Mouse (Mus musculus) CH12.LX (cell line): ENCODE measurements around the gene Card19. TPM values are rescaled to one million over a fixed set of nuclear protein-coding genes. Genes with fewer than 3 reads are reported as not detected.
A peak's percentile ranks its signal among the peaks of the same experiment; 100 is the strongest.

Source experiments
- DNase-seq: peaks from one replicate; pipeline ENCODE4 v3.0.0-alpha.2; 2013; ENCODE audit errors: extremely low read depth
- H3K27ac ChIP-seq: 2 replicates; pipeline ENCODE4 v1.5.1; 2012; ENCODE audit warnings: low read depth, mild to moderate bottlenecking, control low read depth, moderate library complexity; ENCODE audit not compliant: insufficient read depth
- H3K27me3 ChIP-seq: replicated peaks from 2 replicates; pipeline ENCODE3; 2012; ENCODE audit warnings: inconsistent platforms
- H3K36me3 ChIP-seq, 2 experiments: replicated peaks in 1 of 2; 2 replicates each; pipeline versions ENCODE3 to v1.6.1; 2012; ENCODE audit warnings: inconsistent platforms in 1 of 2, low read length in 1 of 2, mild to moderate bottlenecking in 1 of 2, mixed read lengths in 1 of 2, moderate library complexity in 1 of 2; ENCODE audit not compliant: control insufficient read depth in 1 of 2, insufficient read depth in 1 of 2
- H3K4me1 ChIP-seq, 2 experiments: 2 replicates each; pipeline ENCODE4 v1.6.1; 2012; ENCODE audit warnings: inconsistent platforms in 1 of 2, moderate library complexity in 1 of 2; ENCODE audit not compliant: insufficient read depth in 2 of 2, control insufficient read depth in 1 of 2
- H3K4me2 ChIP-seq: 2 replicates; pipeline ENCODE4 v1.6.1; 2012; ENCODE audit warnings: low read depth, mild to moderate bottlenecking, control low read depth; ENCODE audit not compliant: poor library complexity, insufficient read depth, severe bottlenecking
- H3K4me3 ChIP-seq, 3 experiments: fragments of 150-350 bp in 1 of 3; sonication (generic) in 1 of 3; replicated peaks in 1 of 3; 2 replicates each; pipeline versions ENCODE3 to v1.5.1; 2011 to 2012; ENCODE audit warnings: low read depth in 2 of 3, low read length in 2 of 3, mild to moderate bottlenecking in 2 of 3, moderate library complexity in 2 of 3, control low read depth in 1 of 3, improper control_type of control experiment in 1 of 3, inconsistent platforms in 1 of 3, mixed read lengths in 1 of 3; ENCODE audit not compliant: poor library complexity in 1 of 3
- H3K79me2 ChIP-seq: replicated peaks from 2 replicates; pipeline ENCODE4 v1.6.1; 2012; ENCODE audit warnings: mild to moderate bottlenecking, moderate library complexity; ENCODE audit not compliant: control insufficient read depth, poor library complexity, insufficient read depth, severe bottlenecking; ENCODE audit errors: extremely low read depth
- H3K9ac ChIP-seq: 2 replicates; pipeline ENCODE4 v1.6.1; 2012; ENCODE audit warnings: low read depth, mild to moderate bottlenecking, control low read depth, moderate library complexity; ENCODE audit not compliant: insufficient read depth
- H3K9me3 ChIP-seq: replicated peaks from 2 replicates; pipeline ENCODE3; 2012; ENCODE audit warnings: low read length, inconsistent platforms, mixed read lengths
- BHLHE40 ChIP-seq: IDR thresholded peaks from 2 replicates; pipeline ENCODE4 v1.6.1; 2011; ENCODE audit warnings: mild to moderate bottlenecking, low read depth, low read length, improper control_type of control experiment
- CHD1 ChIP-seq: IDR thresholded peaks from 2 replicates; pipeline ENCODE4 v1.6.1; 2012; ENCODE audit warnings: low read depth, low read length, improper control_type of control experiment, inconsistent platforms
- CTCF ChIP-seq, 2 experiments: IDR thresholded peaks in 1 of 2; conservative IDR thresholded peaks in 1 of 2; 2 replicates each; pipeline ENCODE4 v1.5.1; 2011 to 2012; ENCODE audit warnings: low read depth in 2 of 2, low read length in 2 of 2, improper control_type of control experiment in 1 of 2, inconsistent platforms in 1 of 2, mild to moderate bottlenecking in 1 of 2, moderate library complexity in 1 of 2
- E2F4 ChIP-seq: IDR thresholded peaks from 2 replicates; pipeline ENCODE4 v1.6.1; 2011; ENCODE audit warnings: low read depth, low read length, improper control_type of control experiment; ENCODE audit not compliant: insufficient replicate concordance
- ELF1 ChIP-seq: IDR thresholded peaks from 2 replicates; pipeline ENCODE4 v1.6.1; 2014; ENCODE audit warnings: low read depth, mild to moderate bottlenecking, inconsistent platforms, low read length, improper control_type of control experiment
- EP300 ChIP-seq: IDR thresholded peaks from 2 replicates; pipeline ENCODE4 v1.6.1; 2011; ENCODE audit warnings: low read length, improper control_type of control experiment
- ETS1 ChIP-seq: conservative IDR thresholded peaks from 2 replicates; pipeline ENCODE4 v1.6.1; 2012; ENCODE audit warnings: low read depth, mild to moderate bottlenecking, inconsistent platforms, low read length, improper control_type of control experiment, moderate library complexity
- HCFC1 ChIP-seq: IDR thresholded peaks from 2 replicates; pipeline ENCODE4 v1.6.1; 2012; ENCODE audit warnings: low read depth, mild to moderate bottlenecking, inconsistent platforms, low read length, improper control_type of control experiment
- IRF4 ChIP-seq: IDR thresholded peaks from 2 replicates; pipeline ENCODE4 v1.6.1; 2014; ENCODE audit warnings: low read depth, mild to moderate bottlenecking, inconsistent platforms, low read length, improper control_type of control experiment
- JUN ChIP-seq: IDR thresholded peaks from 2 replicates; pipeline ENCODE4 v1.6.1; 2011; ENCODE audit warnings: low read depth, mild to moderate bottlenecking, low read length, improper control_type of control experiment, moderate library complexity; ENCODE audit not compliant: insufficient read depth
- JUND ChIP-seq: conservative IDR thresholded peaks from 2 replicates; pipeline ENCODE4 v1.6.1; 2011; ENCODE audit warnings: low read depth, low read length, improper control_type of control experiment
- MAFK ChIP-seq: IDR thresholded peaks from 2 replicates; pipeline ENCODE4 v1.6.1; 2011; ENCODE audit warnings: low read length, improper control_type of control experiment; ENCODE audit not compliant: insufficient replicate concordance
- MAX ChIP-seq: IDR thresholded peaks from 2 replicates; pipeline ENCODE4 v1.6.1; 2011; ENCODE audit warnings: low read length, improper control_type of control experiment
- MAZ ChIP-seq: IDR thresholded peaks from 2 replicates; pipeline ENCODE4 v1.6.1; 2012; ENCODE audit warnings: low read depth, mild to moderate bottlenecking, inconsistent platforms, low read length, improper control_type of control experiment, moderate library complexity
- MEF2A ChIP-seq: IDR thresholded peaks from 2 replicates; pipeline ENCODE4 v1.6.1; 2014; ENCODE audit warnings: low read depth, mild to moderate bottlenecking, inconsistent platforms, low read length, improper control_type of control experiment, borderline replicate concordance
- MXI1 ChIP-seq: IDR thresholded peaks from 2 replicates; pipeline ENCODE4 v1.6.1; 2011; ENCODE audit warnings: mild to moderate bottlenecking, low read depth, low read length, improper control_type of control experiment
- MYC ChIP-seq: IDR thresholded peaks from 2 replicates; pipeline ENCODE4 v1.6.1; 2011; ENCODE audit warnings: low read depth, mild to moderate bottlenecking, improper control_type of control experiment, low read length
- NELFE ChIP-seq: IDR thresholded peaks from 2 replicates; pipeline ENCODE4 v1.6.1; 2011; ENCODE audit warnings: low read depth, low read length, improper control_type of control experiment
- NRF1 ChIP-seq: IDR thresholded peaks from 2 replicates; pipeline ENCODE4 v1.6.1; 2014; ENCODE audit warnings: low read depth, mild to moderate bottlenecking, inconsistent platforms, low read length, improper control_type of control experiment, moderate library complexity
- POLR2A ChIP-seq: IDR thresholded peaks from 2 replicates; pipeline ENCODE4 v1.6.1; 2011; ENCODE audit warnings: low read depth, mild to moderate bottlenecking, improper control_type of control experiment, low read length
- POLR2AphosphoS2 ChIP-seq: IDR thresholded peaks from 2 replicates; pipeline ENCODE4 v1.6.1; 2011; ENCODE audit warnings: low read depth, low read length, improper control_type of control experiment
- RCOR1 ChIP-seq: conservative IDR thresholded peaks from 2 replicates; pipeline ENCODE4 v1.6.1; 2012; ENCODE audit warnings: low read depth, mild to moderate bottlenecking, inconsistent platforms, low read length, improper control_type of control experiment
- SIN3A ChIP-seq: IDR thresholded peaks from 2 replicates; pipeline ENCODE4 v1.6.1; 2012; ENCODE audit warnings: low read length, improper control_type of control experiment, inconsistent platforms
- TBP ChIP-seq: conservative IDR thresholded peaks from 2 replicates; pipeline ENCODE4 v1.6.1; 2011; ENCODE audit warnings: low read depth, low read length, improper control_type of control experiment
- TCF12 ChIP-seq: IDR thresholded peaks from 2 replicates; pipeline ENCODE4 v1.6.1; 2014; ENCODE audit warnings: low read depth, mild to moderate bottlenecking, inconsistent platforms, low read length, improper control_type of control experiment
- UBTF ChIP-seq: IDR thresholded peaks from 2 replicates; pipeline ENCODE4 v1.6.1; 2012; ENCODE audit warnings: low read depth, mild to moderate bottlenecking, inconsistent platforms, low read length, improper control_type of control experiment, moderate library complexity
- ZC3H11A ChIP-seq: IDR thresholded peaks from 2 replicates; pipeline ENCODE4 v1.6.1; 2012; ENCODE audit warnings: low read depth, mild to moderate bottlenecking, inconsistent platforms, low read length, improper control_type of control experiment
- ZMIZ1 ChIP-seq: IDR thresholded peaks from 2 replicates; pipeline ENCODE4 v1.6.1; 2012; ENCODE audit warnings: low read depth, mild to moderate bottlenecking, inconsistent platforms, low read length, improper control_type of control experiment
- ZNF384 ChIP-seq: IDR thresholded peaks from 2 replicates; pipeline ENCODE4 v1.6.1; 2012; ENCODE audit warnings: low read depth, low read length, improper control_type of control experiment, inconsistent platforms
- dilution Hi-C: fragments of 300-500 bp; cut with MboI; formaldehyde crosslinking; loops from 2 replicates; pipeline ENCODE4 v1.14.3; 2020; ENCODE audit warnings: low sequenced_read_pairs; ENCODE audit not compliant: extremely low pct_unique_long_range_greater_than_20kb, extremely low pct_ligation_motif_present
- in situ Hi-C: fragments of 300-500 bp; cut with MboI; formaldehyde crosslinking; loops from 3 replicates; pipeline ENCODE4 v1.14.3; 2019; ENCODE audit warnings: low sequenced_read_pairs, low pct_ligation_motif_present, low pct_unique_long_range_greater_than_20kb, mixed read lengths
- polyA plus RNA-seq: library from polyadenylated mRNA; unstranded; fragments of >175 nt; gene quantifications from 2 replicates; pipeline ENCODE4 v1.2.1, GENCODE M21; 2012; ENCODE audit warnings: low read depth; ENCODE audit not compliant: insufficient read length
- total RNA-seq, 2 experiments: library from RNA; depleted of rRNA; stranded (reverse); fragments of 300-350 nt in 1 of 2; fragments of >200 nt in 1 of 2; gene quantifications; 2 replicates each; pipeline ENCODE4 v1.2.3; 2012 to 2014

Card19 gene
- total and polyA plus RNA-seq, 3 experiments, result 3.9 to 9.3 (median 5.2) TPM

DNA sequence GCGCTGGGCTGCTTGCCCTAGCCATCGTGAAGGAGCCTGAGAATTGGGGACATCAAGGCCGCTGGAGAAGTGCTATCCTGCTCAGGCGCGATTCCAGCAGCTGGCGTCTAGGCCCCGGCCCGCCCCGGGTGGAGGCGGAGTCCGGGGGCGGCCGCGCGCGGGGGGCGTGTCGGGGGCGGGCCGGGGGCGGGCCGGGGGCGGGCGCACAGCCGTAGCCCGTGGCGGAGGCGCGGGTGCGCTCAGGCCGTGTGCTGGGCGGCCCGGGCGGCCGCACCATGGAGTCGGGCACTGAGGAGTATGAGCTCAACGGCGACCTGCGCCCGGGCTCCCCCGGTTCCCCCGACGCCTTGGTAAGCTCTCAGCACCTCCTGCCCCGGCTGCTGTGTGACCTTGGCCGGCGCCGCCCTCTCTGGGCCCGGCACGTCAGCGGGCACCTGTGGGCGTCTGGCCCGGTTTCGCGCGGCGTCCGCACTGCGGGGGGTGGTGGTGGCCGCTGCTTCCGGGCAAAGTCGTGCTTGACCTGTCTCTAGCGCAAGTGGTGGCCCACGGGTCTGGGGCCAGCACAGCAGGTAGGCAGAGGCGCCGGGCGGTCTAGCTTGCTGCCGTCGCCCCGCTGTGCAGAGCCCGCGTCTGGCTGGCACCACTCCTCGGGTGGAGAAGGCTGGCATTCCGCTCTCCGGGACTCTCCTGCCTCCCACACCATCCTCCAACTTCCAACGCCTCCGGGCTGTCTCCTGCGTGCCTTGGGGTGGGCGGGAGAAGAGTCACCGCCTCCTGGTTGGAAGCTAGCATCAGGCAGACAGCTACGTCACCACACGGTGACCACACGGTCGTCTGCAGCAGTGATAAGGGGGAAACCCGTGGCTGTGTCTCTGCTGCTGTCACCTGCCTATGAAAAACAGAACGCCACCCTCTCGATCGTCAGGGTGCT, 28.3 kb downstream of the Card19 start, which contains the start of gene Ninj1:
Gene Ninj1 (plus strand): TSS at position 198 of the 931 bp plus-strand sequence.
- peak within 1 kb of the TSS; percentile 66 to 85 (median 70) for H3K4me3 ChIP-seq
- peaks cover 6% of the 10 kb centered on the region for H3K9me3 ChIP-seq
- dilution Hi-C loops, result no loop called here
- peak; percentile 92 for DNase-seq
- peak within 1 kb of the TSS; percentile 91 for H3K4me2 ChIP-seq
- H3K4me1 ChIP-seq, result peaks cover 28 to 54% of the 10 kb centered on the region in 2 experiments
- H3K27ac ChIP-seq, result peak within 1 kb of the TSS; percentile 46
- TF ChIP-seq NRF1 (peak; percentile 46; the same call in 1 of the 2 replicates), MAX (peak; percentile 54), MXI1 (peak; percentile 56), MYC (peak; percentile 60; the same call in 1 of the 2 replicates), POLR2A (peak; percentile 85), MAFK (no peak), POLR2AphosphoS2 (no peak), HCFC1 (peak; percentile 34), JUN (no peak), ZNF384 (no peak), ZMIZ1 (peak; percentile 86), TCF12 (peak; percentile 56), JUND (no peak), ZC3H11A (no peak), UBTF (0 out of 2 replicates have a peak, but pooled peaks have one; percentile 50), E2F4 (no peak), CTCF (conservative IDR thresholded peaks at IDR 0.05 in 1 of 2, IDR thresholded peaks at IDR 0.05 in 1 of 2; ENCODE audit: low read depth in 2 of 2, low read length in 2 of 2) (no peak), SIN3A (peak; percentile 67; the same call in 1 of the 2 replicates), ELF1 (0 out of 2 replicates have a peak, but pooled peaks have one; percentile 11), IRF4 (no peak), MEF2A (peak; percentile 73; the same call in 1 of the 2 replicates), BHLHE40 (peak; percentile 98), CHD1 (no peak), MAZ (no peak), EP300 (0 out of 2 replicates have a peak, but pooled peaks have one; percentile 33), ETS1 (peak; percentile 88), NELFE (peak; percentile 69; the same call in 1 of the 2 replicates), RCOR1 (0 out of 2 replicates have a peak, but pooled peaks have one; percentile 30), TBP (0 out of 2 replicates have a peak, but pooled peaks have one; percentile 18)
- H3K27me3 ChIP-seq, result no peaks in the 10 kb centered on the region
- no peaks in the 10 kb centered on the region for H3K36me3 ChIP-seq
- H3K9ac ChIP-seq, result peak within 1 kb of the TSS; percentile 87
- H3K79me2 ChIP-seq, result no peaks in the 10 kb centered on the region
- in situ Hi-C loops, result loop anchor here (25.0 kb wide), 2 partner anchors 325 to 525 kb away; partner anchors contain the start of genes Barx1 and Phf2
